Comparison of ENCODE assay signal across 9 mouse cellular contexts in the genomic region with DNA sequence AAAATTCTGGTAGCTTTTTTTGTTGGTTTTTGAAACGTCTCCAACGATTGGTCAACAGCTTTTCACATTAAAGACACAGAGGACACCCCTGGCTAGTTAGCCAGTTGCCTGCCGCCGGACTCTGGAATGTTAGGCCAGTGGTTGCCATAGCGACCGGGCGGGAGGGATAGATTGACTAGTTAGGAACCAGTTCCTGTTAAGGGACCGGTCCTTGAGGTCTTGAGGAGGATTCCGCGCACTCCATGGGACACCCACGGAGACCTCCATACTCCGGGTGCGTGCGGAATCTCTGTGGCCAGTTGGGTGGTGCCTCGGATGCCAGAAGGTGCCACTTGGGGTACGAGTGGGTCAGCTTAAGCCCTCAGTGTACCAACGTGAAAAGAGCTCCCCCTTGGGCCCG. TPM values are rescaled to one million over a fixed set of nuclear protein-coding genes. Genes with fewer than 3 reads are reported as not detected.
DNase-seq lines count a peak whose midpoint lies in the region; ATAC-seq and TF ChIP-seq lines count a peak whose summit lies in the region.
"Had no signal": no experiment of that assay in that cellular context is flagged by ENCODE, and none has a peak within 500 bp of the region (broad histone marks: within the 10 kb centered on the region; RNA-seq: fewer than 3 reads in every experiment).

No protein-coding gene starts in this region.

- H3K4me1 ChIP-seq in heart, embryonic 10.5 days, result peaks cover 23% of the 10 kb centered on the region
- H3K4me1 ChIP-seq in kidney, embryonic 14.5 days (ENCODE audit: control insufficient read depth, insufficient read depth, low read length), result no peaks in the 10 kb centered on the region
- H3K4me1 ChIP-seq in lung, postnatal 0 days (ENCODE audit: insufficient read depth, low read depth, low read length), result no peaks in the 10 kb centered on the region; the same call in 1 of the 2 replicates
- H3K4me1 ChIP-seq in stomach, embryonic 16.5 days (ENCODE audit: control insufficient read depth, insufficient read depth, low read length), result 0 out of 2 replicates have a peak, but pooled peaks cover 5% of the 10 kb centered on the region

- H3K27ac ChIP-seq in heart, embryonic 10.5 days, result no peak overlapping the region
- no peak overlapping the region for H3K27ac ChIP-seq in kidney, embryonic 14.5 days (ENCODE audit: low read depth, low read length)
- H3K27ac ChIP-seq in lung, postnatal 0 days (ENCODE audit: low read length), result no peak overlapping the region
- no peak overlapping the region for H3K27ac ChIP-seq in stomach, embryonic 16.5 days (ENCODE audit: low read length)

- H3K9ac ChIP-seq in kidney, embryonic 14.5 days (ENCODE audit: low read depth, low read length), result no peak overlapping the region
- H3K9ac ChIP-seq in lung, postnatal 0 days (replicated peaks; ENCODE audit: low read depth), result no peak overlapping the region
- no peak overlapping the region for H3K9ac ChIP-seq in stomach, embryonic 16.5 days (ENCODE audit: low read length)

- intact Hi-C loops in left cerebral cortex, postnatal 4 days (cut with DNase I), result no loop called here
- intact Hi-C loops in left cerebral cortex, postnatal 25 days (cut with DNase I), result no loop called here

- H3K9me3 ChIP-seq in heart, embryonic 10.5 days, result no peaks in the 10 kb centered on the region
- H3K9me3 ChIP-seq in kidney, embryonic 14.5 days (ENCODE audit: control insufficient read depth, low read length), result peaks cover 5% of the 10 kb centered on the region; the same call in 1 of the 2 replicates
- no peaks in the 10 kb centered on the region; the same call in 1 of the 2 replicates for H3K9me3 ChIP-seq in lung, postnatal 0 days (ENCODE audit: low read length)
- H3K9me3 ChIP-seq in stomach, embryonic 16.5 days (replicated peaks; ENCODE audit: control insufficient read depth, low read length), result no peaks in the 10 kb centered on the region

- no peak for ATAC-seq in kidney, embryonic 14.5 days (ENCODE audit: low FRiP score, low TSS enrichment)
- no peak for ATAC-seq in lung, postnatal 0 days
- no peak for ATAC-seq in stomach, embryonic 16.5 days (ENCODE audit: insufficient read depth, low FRiP score)
- ATAC-seq: Patski had no signal

- peak; percentile 19; the same call in 1 of the 2 replicates for TF ChIP-seq CTCF in lung, postnatal 0 days (IDR thresholded peaks at IDR 0.05)

- peak overlapping the region; percentile 88 for H3K4me3 ChIP-seq in heart, embryonic 10.5 days
- H3K4me3 ChIP-seq in kidney, embryonic 14.5 days (ENCODE audit: low read length), result peak overlapping the region; percentile 73; the same call in 1 of the 2 replicates
- H3K4me3 ChIP-seq in lung, postnatal 0 days (ENCODE audit: low read depth, low read length), result peak overlapping the region; percentile 55; the same call in 1 of the 2 replicates
- H3K4me3 ChIP-seq in stomach, embryonic 16.5 days (replicated peaks; ENCODE audit: low read length), result no peak overlapping the region

- 19% methylated on average over 18 of the region's 18 CpGs for WGBS in heart, embryonic 10.5 days
- WGBS in kidney, embryonic 14.5 days, result 15% methylated on average over 18 of the region's 18 CpGs
- 25% methylated on average over 18 of the region's 18 CpGs for WGBS in lung, postnatal 0 days
- WGBS in stomach, embryonic 16.5 days, result 25% methylated on average over 18 of the region's 18 CpGs

- H3K4me2 ChIP-seq in kidney, embryonic 14.5 days (replicated peaks; ENCODE audit: low read depth, low read length), result peak overlapping the region; percentile 92
- no peak overlapping the region for H3K4me2 ChIP-seq in lung, postnatal 0 days (replicated peaks; ENCODE audit: low read depth, low read length)
- peak overlapping the region; percentile 78; the same call in 1 of the 2 replicates for H3K4me2 ChIP-seq in stomach, embryonic 16.5 days (ENCODE audit: low read depth, low read length)

- no peaks in the 10 kb centered on the region for H3K36me3 ChIP-seq in heart, embryonic 10.5 days
- H3K36me3 ChIP-seq in kidney, embryonic 14.5 days (ENCODE audit: control insufficient read depth, insufficient read depth, low read length), result no peaks in the 10 kb centered on the region
- no peaks in the 10 kb centered on the region for H3K36me3 ChIP-seq in lung, postnatal 0 days (ENCODE audit: insufficient read depth, low read length)
- no peaks in the 10 kb centered on the region for H3K36me3 ChIP-seq in stomach, embryonic 16.5 days (ENCODE audit: control insufficient read depth, insufficient read depth, low read length)

- no peaks in the 10 kb centered on the region for H3K27me3 ChIP-seq in heart, embryonic 10.5 days (ENCODE audit: insufficient read depth, poor library complexity, severe bottlenecking)
- no peaks in the 10 kb centered on the region for H3K27me3 ChIP-seq in kidney, embryonic 14.5 days (ENCODE audit: control insufficient read depth, insufficient read depth, low read length)
- no peaks in the 10 kb centered on the region for H3K27me3 ChIP-seq in lung, postnatal 0 days (replicated peaks; ENCODE audit: insufficient read depth, low read length)
- no peaks in the 10 kb centered on the region for H3K27me3 ChIP-seq in stomach, embryonic 16.5 days (ENCODE audit: control insufficient read depth, insufficient read depth, low read length)
- H3K27me3 ChIP-seq: Patski had no signal

- peak; percentile 54 for DNase-seq in left cerebral cortex, postnatal 4 days
- DNase-seq in left cerebral cortex, postnatal 25 days (ENCODE audit: low spot score in 2 of 2), result no peak
- peak; percentile 18 to 19 for DNase-seq in cerebellum, postnatal 36 days
- DNase-seq in heart, embryonic 10.5 days (ENCODE audit: low spot score), result no peak
- peak; percentile 68 for DNase-seq in lung, postnatal 0 days (ENCODE audit: low spot score)
- no peak for DNase-seq in thymus, postnatal 25 days

- TF ChIP-seq EP300 in lung, postnatal 0 days (IDR thresholded peaks at IDR 0.05), result no peak

RNA-seq across cellular contexts. Expression of a gene that starts 1.0 kb away (rescaled TPM):
- total RNA-seq in left cerebral cortex, postnatal 4 days (2021), result 10 to 100 TPM; 35.4 to 44.1 TPM
- 100 to 1,000 TPM; 104 TPM for total RNA-seq in left cerebral cortex, postnatal 25 days (2021)
- 2.0 and 3.1 TPM in 2 replicates for polyA plus RNA-seq in heart, embryonic 10.5 days (2016; fragmentation: Nextera tagmentation; extraction: Ambion mirVana)
- 2.7 and 3.8 TPM in 2 replicates for polyA plus RNA-seq in kidney, embryonic 14.5 days (2014; fragmentation: Nextera tagmentation; extraction: Ambion mirVana)
- 9.7 and 12.0 TPM in 2 replicates for polyA plus RNA-seq in lung, postnatal 0 days (2015; fragmentation: Nextera tagmentation; extraction: Ambion mirVana)
- 4.7 and 4.8 TPM in 2 replicates for polyA plus RNA-seq in stomach, embryonic 16.5 days (2015; fragmentation: Nextera tagmentation; extraction: Ambion mirVana)

RNA-seq across cellular contexts. Expression of a gene that starts 1.2 kb away (rescaled TPM):
- total RNA-seq in left cerebral cortex, postnatal 4 days (2021), result under 1 TPM; 0.16 to 0.24 TPM
- total RNA-seq in left cerebral cortex, postnatal 25 days (2021), result 1 to 10 TPM; 1.3 to 1.8 TPM
- polyA plus RNA-seq in heart, embryonic 10.5 days (2016; fragmentation: Nextera tagmentation; extraction: Ambion mirVana), result 0.11 and 0.23 TPM in 2 replicates
- polyA plus RNA-seq in kidney, embryonic 14.5 days (2014; fragmentation: Nextera tagmentation; extraction: Ambion mirVana), result 0.64 and 0.81 TPM in 2 replicates
- polyA plus RNA-seq in lung, postnatal 0 days (2015; fragmentation: Nextera tagmentation; extraction: Ambion mirVana), result 0.83 and 0.85 TPM in 2 replicates
- 0.17 and 0.29 TPM in 2 replicates for polyA plus RNA-seq in stomach, embryonic 16.5 days (2015; fragmentation: Nextera tagmentation; extraction: Ambion mirVana)
- polyA plus RNA-seq: Patski had no signal

Comparison
In these comparisons a context has a peak if more than half of its experiments do, and no peak if none do; other contexts are left out.
1. DNase-seq: peak in left cerebral cortex, postnatal 4 days (single experiment), cerebellum, postnatal 36 days (2 of 2) and lung, postnatal 0 days (single experiment); none in left cerebral cortex, postnatal 25 days (0 of 2), heart, embryonic 10.5 days (single experiment) and thymus, postnatal 25 days (single experiment).